Mouse (Mus musculus): ENCODE data around the gene Gm49318. TPM values are rescaled to one million over a fixed set of nuclear protein-coding genes. Genes with fewer than 3 reads are reported as not detected.

Gm49318 gene
- polyA plus RNA-seq (2016; fragmentation: Nextera tagmentation; extraction: Ambion mirVana): not detected in 2 replicates

DNA sequence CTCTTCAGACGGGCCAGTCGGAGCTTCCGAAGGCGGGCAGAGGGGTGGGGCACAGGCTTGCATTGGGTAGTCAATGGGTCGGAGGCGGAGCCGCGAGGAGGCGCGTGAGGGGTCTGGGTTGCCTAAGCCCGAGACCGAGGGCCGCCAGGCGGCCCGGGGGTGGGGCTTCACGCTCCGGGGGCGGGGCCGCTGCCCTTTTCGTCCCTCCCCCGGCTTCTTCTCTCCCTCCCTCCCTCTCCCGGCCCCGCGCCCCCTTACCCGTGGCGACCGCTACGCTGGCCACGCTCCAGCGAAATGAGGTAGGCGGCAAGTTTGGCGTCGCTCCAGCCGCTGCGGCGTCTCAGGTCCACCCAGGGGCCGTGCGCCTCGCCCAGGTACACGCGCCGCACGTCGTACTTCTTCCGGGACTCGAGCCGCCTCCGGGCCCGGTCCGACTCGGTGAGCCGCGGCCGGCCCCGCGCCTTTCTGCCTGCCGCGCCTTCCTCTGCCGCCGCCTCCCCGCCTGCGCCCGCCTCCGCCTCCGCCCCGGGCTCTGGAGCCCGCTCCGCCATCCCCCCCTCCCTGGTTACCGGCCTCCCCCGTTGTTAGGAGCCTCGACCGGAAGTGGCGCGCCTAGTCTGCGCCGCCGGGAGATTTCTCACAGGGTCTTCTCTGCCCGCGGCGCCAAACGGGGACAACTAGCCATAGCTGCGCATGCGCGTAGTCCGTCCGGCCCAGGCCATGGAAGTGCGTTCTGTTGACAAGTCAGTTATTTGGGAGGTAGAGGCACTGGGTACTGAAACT is at the start of gene Gm49318, which contains the start of gene Zfp653:
Gm49318 (minus strand) TSS at position 469 of the 783 bp plus-strand sequence.
Zfp653 (minus strand) TSS at position 586 of the 783 bp plus-strand sequence.
- peak within 1 kb of the TSS; percentile 58 for H3K4me2 ChIP-seq (replicated peaks)
- peak within 1 kb of the TSS; percentile 96 for H3K27ac ChIP-seq
- peak within 1 kb of the TSS; percentile 89 for H3K9ac ChIP-seq
- peak within 1 kb of the TSS; percentile 76 for H3K4me3 ChIP-seq
- WGBS: under 1% methylated on average over 84 of the region's 87 CpGs
- H3K4me1 ChIP-seq: peaks cover 13% of the 10 kb centered on the region; the same call in 1 of the 2 replicates
- peaks cover 25% of the 10 kb centered on the region for H3K36me3 ChIP-seq
- ATAC-seq (ENCODE audit: insufficient number of reproducible peaks, insufficient read depth, low FRiP score, low TSS enrichment): peak; percentile 98
- H3K27me3 ChIP-seq: no peaks in the 10 kb centered on the region
- H3K9me3 ChIP-seq: no peaks in the 10 kb centered on the region

DNA sequence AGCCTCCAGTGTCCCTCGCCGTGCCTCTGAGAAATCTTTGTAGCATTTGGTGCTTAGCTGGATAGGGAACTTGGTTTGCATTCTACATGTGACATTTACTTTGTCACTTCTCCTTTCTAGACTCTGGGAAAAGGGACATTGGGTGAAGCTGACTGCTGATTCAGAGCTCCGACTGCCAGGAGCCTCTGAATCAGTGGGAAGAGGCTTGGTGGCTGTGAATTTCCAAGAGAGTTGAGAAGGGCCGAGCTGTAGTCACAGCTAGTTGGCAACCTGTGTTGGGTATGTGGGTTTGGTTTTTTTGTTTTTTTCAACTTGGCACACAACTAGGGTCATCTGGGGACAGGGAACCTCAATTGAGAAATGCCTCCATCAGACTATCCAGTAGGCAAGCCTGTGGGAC is 48.5 kb upstream of the Gm49318 start:
- no peak for ATAC-seq (ENCODE audit: insufficient number of reproducible peaks, insufficient read depth, low FRiP score, low TSS enrichment)
- no peak overlapping the region for H3K4me2 ChIP-seq (replicated peaks)
- H3K27ac ChIP-seq: no peak overlapping the region
- no peaks in the 10 kb centered on the region for H3K36me3 ChIP-seq
- peaks cover 9% of the 10 kb centered on the region for H3K4me1 ChIP-seq
- H3K9ac ChIP-seq: no peak overlapping the region
- no peaks in the 10 kb centered on the region for H3K27me3 ChIP-seq
- H3K4me3 ChIP-seq: no peak overlapping the region
- 96% methylated on average over 4 of the region's 4 CpGs for WGBS
- no peaks in the 10 kb centered on the region for H3K9me3 ChIP-seq

DNA sequence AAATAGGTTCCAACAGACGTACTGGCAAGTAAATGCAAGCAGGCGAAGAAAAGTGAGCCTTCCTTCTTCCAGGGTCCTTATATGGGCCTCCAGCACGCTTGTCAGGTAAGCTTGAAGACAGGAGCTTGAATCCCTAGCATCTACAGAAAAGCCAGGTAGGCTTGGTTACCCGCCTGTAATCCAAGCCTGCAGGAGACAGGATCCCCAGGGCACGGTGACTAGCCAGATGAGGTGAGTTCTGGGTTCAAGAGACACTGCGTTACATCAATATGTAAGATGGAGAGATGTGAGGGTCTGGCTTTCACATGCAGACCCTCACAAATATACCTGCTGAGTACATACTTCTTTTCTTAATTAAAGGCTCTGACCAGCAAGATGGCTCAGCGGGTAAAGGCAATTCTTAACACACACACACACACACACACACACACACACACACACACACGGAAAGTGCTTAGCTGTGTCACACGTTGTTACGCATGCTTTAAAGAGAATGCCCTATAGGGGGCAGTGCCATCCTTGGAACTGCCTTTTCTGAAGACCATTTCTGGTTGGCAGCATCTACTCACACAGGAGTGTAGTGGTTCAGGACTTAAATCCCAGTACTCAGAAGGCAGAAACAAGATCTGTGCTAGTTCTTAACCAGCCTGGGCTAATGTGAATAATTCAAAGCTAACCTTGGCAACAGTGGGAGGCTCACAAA is 46.8 kb upstream of the Gm49318 start:
- no peaks in the 10 kb centered on the region for H3K27me3 ChIP-seq
- peak overlapping the region; percentile 94 for H3K4me3 ChIP-seq
- peaks cover 9% of the 10 kb centered on the region for H3K4me1 ChIP-seq
- no peaks in the 10 kb centered on the region for H3K9me3 ChIP-seq
- ATAC-seq (ENCODE audit: insufficient number of reproducible peaks, insufficient read depth, low FRiP score, low TSS enrichment): no peak
- peak overlapping the region; percentile 84 for H3K4me2 ChIP-seq (replicated peaks)
- peak overlapping the region; percentile 90; the same call in 1 of the 2 replicates for H3K9ac ChIP-seq
- H3K36me3 ChIP-seq: peaks cover 14% of the 10 kb centered on the region
- no peak overlapping the region for H3K27ac ChIP-seq
- 45% methylated on average over 10 of the region's 10 CpGs for WGBS

DNA sequence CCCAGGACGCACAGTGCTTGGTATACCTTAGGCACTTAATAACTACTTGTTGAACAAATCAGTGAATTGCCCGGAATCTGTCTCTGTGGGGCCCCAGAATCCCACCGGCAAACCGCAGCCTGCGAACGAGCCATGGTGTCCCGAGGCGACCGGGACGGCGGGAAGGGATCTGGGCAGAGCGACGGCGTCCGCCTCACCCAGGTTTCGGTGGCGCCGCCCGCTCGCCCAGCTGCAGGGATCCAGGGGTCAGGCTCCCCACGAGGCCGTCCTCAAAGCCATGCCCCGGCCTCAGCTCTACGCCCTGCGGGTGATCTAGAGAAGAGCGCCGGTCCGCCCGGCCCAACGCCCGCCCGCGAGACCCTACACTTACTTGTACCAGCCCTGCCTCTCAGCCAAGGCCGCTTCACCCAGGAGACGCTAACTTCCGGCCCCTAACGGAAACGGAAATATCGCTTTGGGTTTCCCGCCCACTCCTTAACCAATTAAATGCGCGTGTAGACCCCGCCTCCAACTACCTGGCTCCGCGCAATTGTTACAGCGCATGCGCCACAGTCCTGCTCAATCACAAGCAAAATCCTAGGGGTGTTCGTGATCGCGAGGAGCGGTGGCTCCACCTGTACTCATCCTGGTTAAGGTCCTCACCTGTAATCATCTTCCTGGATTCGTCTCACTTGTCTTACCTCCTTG is 45.8 kb upstream of the Gm49318 start, which contains the start of gene Elof1:
Elof1 (minus strand) TSS at position 433 of the 687 bp plus-strand sequence.
- Histone ChIP-seq H3K9me3 (no peaks in the 10 kb centered on the region), H3K27ac (peak within 1 kb of the TSS; percentile 63; the same call in 1 of the 2 replicates), H3K36me3 (peaks cover 24% of the 10 kb centered on the region), H3K4me2 (replicated peaks) (peak within 1 kb of the TSS; percentile 84), H3K9ac (peak within 1 kb of the TSS; percentile 90), H3K4me1 (peaks cover 9% of the 10 kb centered on the region), H3K27me3 (no peaks in the 10 kb centered on the region), H3K4me3 (peak within 1 kb of the TSS; percentile 94)
- WGBS: under 1% methylated on average over 52 of the region's 52 CpGs
- peak; percentile 86 for ATAC-seq (ENCODE audit: insufficient number of reproducible peaks, insufficient read depth, low FRiP score, low TSS enrichment)

DNA sequence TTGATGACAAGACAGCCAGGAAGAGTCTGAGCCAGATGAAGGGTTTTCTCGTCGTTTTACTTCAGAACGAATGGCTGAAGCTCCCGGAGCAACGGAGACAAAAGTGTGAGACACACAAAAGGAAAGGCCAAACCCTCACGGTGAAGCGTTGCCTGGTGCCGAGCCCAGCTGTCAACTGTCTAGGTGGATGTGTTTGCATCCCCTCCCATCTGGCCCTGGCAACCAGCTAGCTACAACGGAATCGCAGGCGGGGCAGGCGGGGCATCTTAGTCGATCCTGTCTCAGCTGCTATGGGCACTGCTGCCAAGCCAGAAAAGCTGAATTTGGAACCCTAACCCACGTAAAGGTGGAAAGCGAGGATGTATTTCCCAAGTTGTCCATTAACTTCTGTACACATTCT is 45.0 kb upstream of the Gm49318 start:
- Histone ChIP-seq H3K27ac (no peak overlapping the region), H3K9me3 (no peaks in the 10 kb centered on the region), H3K27me3 (no peaks in the 10 kb centered on the region), H3K4me1 (peaks cover 9% of the 10 kb centered on the region), H3K36me3 (peaks cover 32% of the 10 kb centered on the region), H3K4me2 (replicated peaks) (peak overlapping the region; percentile 84), H3K9ac (peak overlapping the region; percentile 90), H3K4me3 (peak overlapping the region; percentile 94)
- no peak for ATAC-seq (ENCODE audit: insufficient number of reproducible peaks, insufficient read depth, low FRiP score, low TSS enrichment)
- WGBS: 42% methylated on average over 15 of the region's 15 CpGs

DNA sequence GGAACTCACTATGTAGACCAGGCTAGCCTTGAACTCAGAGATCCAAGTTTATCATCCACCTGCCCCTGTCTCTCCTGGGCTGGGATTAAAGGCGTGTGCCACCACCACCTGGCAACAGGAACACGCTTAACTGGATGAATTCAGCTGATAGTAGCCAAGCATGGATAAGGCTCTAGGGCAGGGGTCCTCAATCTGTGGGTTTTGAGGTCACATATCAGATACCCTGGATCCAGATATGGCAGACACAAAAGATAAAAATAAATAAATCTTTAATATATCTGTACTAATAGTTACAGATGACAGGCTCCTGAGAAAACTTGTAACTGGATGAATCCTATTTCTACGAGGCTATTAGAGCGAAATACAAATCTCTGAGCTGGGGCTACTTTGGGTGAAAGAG is 44.6 kb upstream of the Gm49318 start:
- peak overlapping the region; percentile 90 for H3K9ac ChIP-seq
- 93% methylated on average over 4 of the region's 4 CpGs for WGBS

DNA sequence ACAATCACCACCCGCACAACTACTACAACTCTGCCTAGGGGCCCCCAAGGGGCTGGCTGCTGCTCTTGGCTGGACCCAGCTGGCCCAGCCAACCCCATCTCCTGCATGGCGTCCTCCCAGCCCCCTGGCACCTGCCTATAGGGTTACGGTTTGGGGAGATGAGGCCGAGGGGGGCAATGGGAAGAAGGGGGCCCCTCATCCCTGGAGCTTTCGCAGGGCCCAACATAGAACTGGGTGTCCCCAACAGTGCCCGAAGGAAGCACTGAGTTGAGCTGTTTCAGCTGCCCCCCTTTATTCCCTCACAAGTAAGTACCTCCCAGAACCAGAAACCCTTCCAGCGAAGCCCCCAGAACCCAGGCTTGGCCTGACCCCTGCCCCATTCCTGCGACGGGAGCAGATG is 37.1 kb upstream of the Gm49318 start:
- Histone ChIP-seq H3K27me3 (no peaks in the 10 kb centered on the region), H3K4me3 (no peak overlapping the region), H3K4me1 (no peaks in the 10 kb centered on the region), H3K9ac (no peak overlapping the region), H3K4me2 (replicated peaks) (no peak overlapping the region), H3K36me3 (peaks cover 32% of the 10 kb centered on the region), H3K27ac (no peak overlapping the region), H3K9me3 (no peaks in the 10 kb centered on the region)
- 87% methylated on average over 9 of the region's 9 CpGs for WGBS
- ATAC-seq (ENCODE audit: insufficient number of reproducible peaks, insufficient read depth, low FRiP score, low TSS enrichment): no peak

More for the DNA sequence above, 44.6 kb upstream of the Gm49318 start:
- no peak overlapping the region for H3K27ac ChIP-seq
- peaks cover 9% of the 10 kb centered on the region for H3K4me1 ChIP-seq
- no peak for ATAC-seq (ENCODE audit: insufficient number of reproducible peaks, insufficient read depth, low FRiP score, low TSS enrichment)
- peak overlapping the region; percentile 84 for H3K4me2 ChIP-seq (replicated peaks)
- H3K4me3 ChIP-seq: peak overlapping the region; percentile 94; the same call in 1 of the 2 replicates
- H3K27me3 ChIP-seq: no peaks in the 10 kb centered on the region
- peaks cover 35% of the 10 kb centered on the region for H3K36me3 ChIP-seq
- H3K9me3 ChIP-seq: no peaks in the 10 kb centered on the region

DNA sequence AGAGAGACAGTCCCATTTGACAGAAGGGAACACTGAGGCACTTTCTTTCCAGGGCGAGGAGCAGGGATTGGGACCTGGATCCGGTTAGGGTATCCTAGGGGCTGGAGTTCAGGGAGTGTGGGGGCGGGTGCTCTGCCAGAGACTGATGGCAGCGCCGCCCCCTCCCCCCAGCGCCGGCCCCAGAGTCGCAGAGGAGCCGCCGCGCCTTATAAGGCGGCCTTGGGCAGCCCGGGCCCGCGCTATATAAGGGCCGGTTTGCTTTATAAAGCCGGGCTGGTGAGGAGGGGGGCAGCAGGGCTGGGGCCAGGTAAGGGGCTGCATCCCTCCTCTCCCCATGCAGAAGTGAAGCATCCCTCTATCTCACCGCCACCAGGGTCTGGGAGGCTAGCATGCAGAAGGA is 28.9 kb upstream of the Gm49318 start:
- Histone ChIP-seq H3K9me3 (no peaks in the 10 kb centered on the region), H3K4me1 (peaks cover 9% of the 10 kb centered on the region; the same call in 1 of the 2 replicates), H3K4me3 (0 out of 2 replicates have a peak overlapping the region, but pooled peaks have one; percentile 5), H3K4me2 (replicated peaks) (peak overlapping the region; percentile 10; the same call in 1 of the 2 replicates), H3K9ac (no peak overlapping the region), H3K27me3 (peaks cover 37% of the 10 kb centered on the region), H3K27ac (no peak overlapping the region), H3K36me3 (no peaks in the 10 kb centered on the region)
- ATAC-seq (ENCODE audit: insufficient number of reproducible peaks, insufficient read depth, low FRiP score, low TSS enrichment): no peak
- 3% methylated on average over 18 of the region's 18 CpGs for whole genome bisulfite sequencing

DNA sequence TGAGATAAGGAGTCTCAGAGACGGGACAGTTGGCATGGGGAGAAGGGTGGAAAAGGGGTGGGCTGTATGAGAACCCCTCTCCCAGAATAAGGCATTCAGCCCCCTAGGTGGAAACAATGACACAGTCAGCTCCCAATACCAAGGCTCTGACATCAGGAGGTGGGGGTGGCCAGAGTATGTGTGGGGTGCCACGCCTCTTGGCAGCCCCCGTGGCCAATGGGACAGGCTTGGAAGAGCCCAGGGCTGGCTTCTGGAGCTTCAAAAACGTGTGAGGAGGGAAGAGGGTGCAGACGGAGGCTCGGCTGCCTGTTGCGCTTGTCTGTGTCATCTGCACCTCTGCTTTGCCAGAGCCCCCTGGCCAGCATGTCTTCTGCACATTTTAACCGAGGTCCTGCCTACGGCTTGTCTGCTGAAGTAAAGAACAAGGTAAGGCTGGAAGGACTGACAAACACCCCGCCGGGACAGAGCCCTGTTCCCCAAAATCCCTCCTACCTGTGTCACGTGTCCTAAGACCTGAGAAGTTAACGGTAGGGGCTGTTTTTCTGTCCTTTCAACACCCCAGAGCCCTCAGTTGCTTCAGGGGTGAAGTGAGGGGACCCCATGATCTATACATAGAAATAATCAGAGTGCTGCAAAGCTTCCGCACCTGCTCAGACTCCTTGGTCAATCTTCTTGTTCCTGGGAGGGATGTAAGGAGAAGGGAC is 28.1 kb upstream of the Gm49318 start, which contains the start of gene Cnn1:
Cnn1 (plus strand) TSS at position 224 of the 704 bp plus-strand sequence.
- no peak for ATAC-seq (ENCODE audit: insufficient number of reproducible peaks, insufficient read depth, low FRiP score, low TSS enrichment)
- peak within 1 kb of the TSS; percentile 16 for H3K4me2 ChIP-seq (replicated peaks)
- H3K27ac ChIP-seq: no peak within 1 kb of the TSS
- WGBS: 5% methylated on average over 14 of the region's 14 CpGs
- H3K36me3 ChIP-seq: no peaks in the 10 kb centered on the region
- peaks cover 9% of the 10 kb centered on the region; the same call in 1 of the 2 replicates for H3K4me1 ChIP-seq
- H3K9me3 ChIP-seq: no peaks in the 10 kb centered on the region
- H3K4me3 ChIP-seq: 0 out of 2 replicates have a peak within 1 kb of the TSS, but pooled peaks have one; percentile 5
- no peak within 1 kb of the TSS for H3K9ac ChIP-seq
- H3K27me3 ChIP-seq: peaks cover 37% of the 10 kb centered on the region

DNA sequence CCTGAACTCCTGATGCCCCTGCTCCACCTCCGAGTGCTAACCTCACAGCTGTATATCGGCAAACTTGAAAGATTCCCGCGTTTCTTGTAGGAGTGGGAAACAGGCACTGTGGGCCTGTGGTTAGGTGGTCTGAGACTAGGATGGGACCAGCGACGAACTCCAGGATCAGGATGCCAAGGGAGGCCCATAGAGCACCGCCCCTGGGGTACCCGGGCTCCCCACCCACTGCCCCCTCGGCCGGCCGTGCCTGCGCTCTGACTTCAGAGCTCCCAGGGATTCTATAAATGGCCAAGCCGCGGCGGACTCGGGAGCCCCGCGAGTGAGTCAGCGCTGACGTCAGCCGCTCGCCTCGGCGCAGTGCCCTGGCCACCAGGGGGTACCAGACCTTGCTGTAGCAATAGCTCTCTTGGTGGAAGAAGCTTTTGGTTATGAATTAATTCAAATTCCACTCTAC is 24.8 kb upstream of the Gm49318 start:
- WGBS: 2% methylated on average over 24 of the region's 24 CpGs
- peak; percentile 65; the same call in 1 of the 2 replicates for ATAC-seq (ENCODE audit: insufficient number of reproducible peaks, insufficient read depth, low FRiP score, low TSS enrichment)
- H3K36me3 ChIP-seq: no peaks in the 10 kb centered on the region
- peak overlapping the region; percentile 51 for H3K4me2 ChIP-seq (replicated peaks)
- no peak overlapping the region for H3K27ac ChIP-seq
- H3K4me3 ChIP-seq: peak overlapping the region; percentile 24
- H3K9me3 ChIP-seq: no peaks in the 10 kb centered on the region
- 0 out of 2 replicates have a peak overlapping the region, but pooled peaks have one; percentile 28 for H3K9ac ChIP-seq
- H3K27me3 ChIP-seq: peaks cover 28% of the 10 kb centered on the region
- peaks cover 9% of the 10 kb centered on the region; the same call in 1 of the 2 replicates for H3K4me1 ChIP-seq
